Mouse (Mus musculus) right cerebral cortex, postnatal 36 days (tissue): ENCODE data around the gene Cdk6.

Source experiments
- DNase-seq, 2 experiments: peaks; one replicate each; pipeline ENCODE4 v3.0.0; 2022; ENCODE audit warnings: low spot score in 2 of 2, mixed read lengths in 1 of 2

Cdk6 gene

GRCm38 (mm10) chr5:3554198-3554597, 212.9 kb downstream of the Cdk6 start:
- DNase-seq = no peak

GRCm38 (mm10) chr5:3571266-3571665, 230.0 kb downstream of the Cdk6 start, which contains the start of gene 1700109H08Rik:
TSS of gene 1700109H08Rik (plus strand) at chr5:3571566.
- no peak for DNase-seq

GRCm38 (mm10) chr5:3574825-3575224, 233.5 kb downstream of the Cdk6 start:
- no peak for DNase-seq

DNA sequence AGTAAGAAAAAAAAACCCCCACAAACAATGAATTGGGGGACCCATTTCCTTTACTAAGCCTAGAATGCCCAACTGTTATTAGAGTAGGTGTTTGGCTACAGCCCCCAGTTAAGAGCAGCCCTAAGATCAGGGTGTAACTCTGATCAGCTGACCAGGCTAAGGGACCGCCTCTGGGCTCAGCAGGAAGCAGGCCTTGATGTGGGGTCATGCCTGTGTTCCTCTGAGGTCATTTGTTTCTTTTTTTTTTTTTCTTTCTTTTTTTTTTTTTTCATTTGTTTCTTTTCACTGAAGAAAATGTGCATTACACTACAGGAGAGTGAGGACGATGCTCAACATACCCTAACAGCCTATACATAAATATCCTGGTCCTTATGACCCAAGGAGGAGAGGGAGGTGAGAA, 236.7 kb downstream of the Cdk6 start:
- no peak for DNase-seq

GRCm38 (mm10) chr5:3579066-3579465, 237.8 kb downstream of the Cdk6 start:
- no peak for DNase-seq
